Mouse (Mus musculus): ENCODE results near the gene Frmd4b. TPM values are rescaled to one million over a fixed set of nuclear protein-coding genes. Genes with fewer than 3 reads are reported as not detected.
"Not testable (repeated sequence)": the region's sequence is repeated elsewhere in the genome, so short reads cannot be mapped to it uniquely, and the experiment has no call there.

Frmd4b gene
- polyA plus RNA-seq, 1 experiment from 2014 or later = 46.3 TPM

GRCm38 (mm10) chr6:97266661-97267060 is 350.7 kb downstream of the Frmd4b start:
- Histone ChIP-seq H3K4me1 (no peaks in the 10 kb centered on the region), H3K27me3 (replicated peaks) (no peaks in the 10 kb centered on the region), H3K9me3 (no peaks in the 10 kb centered on the region), H3K9ac (no peak overlapping the region), H3K4me2 (replicated peaks) (no peak overlapping the region), H3K36me3 (no peaks in the 10 kb centered on the region), H3K4me3 (no peak overlapping the region), H3K27ac (no peak overlapping the region)
- 79% methylated on average over 4 of the region's 4 CpGs for WGBS
- ATAC-seq (ENCODE audit: low FRiP score, low read depth) = no peak

- H3K4me3 ChIP-seq = no peak overlapping the region
- 80% methylated on average over 3 of the region's 3 CpGs for WGBS
- H3K4me2 ChIP-seq (replicated peaks) = no peak overlapping the region
- no peak overlapping the region for H3K9ac ChIP-seq
- no peaks in the 10 kb centered on the region for H3K9me3 ChIP-seq
- no peaks in the 10 kb centered on the region for H3K4me1 ChIP-seq
- H3K27me3 ChIP-seq (replicated peaks) = no peaks in the 10 kb centered on the region
- ATAC-seq (ENCODE audit: low FRiP score, low read depth) = no peak
- no peak overlapping the region for H3K27ac ChIP-seq
- no peaks in the 10 kb centered on the region for H3K36me3 ChIP-seq
These were observed 351.6 kb downstream of the Frmd4b start for GRCm38 (mm10) chr6:97265705-97266104.

DNA sequence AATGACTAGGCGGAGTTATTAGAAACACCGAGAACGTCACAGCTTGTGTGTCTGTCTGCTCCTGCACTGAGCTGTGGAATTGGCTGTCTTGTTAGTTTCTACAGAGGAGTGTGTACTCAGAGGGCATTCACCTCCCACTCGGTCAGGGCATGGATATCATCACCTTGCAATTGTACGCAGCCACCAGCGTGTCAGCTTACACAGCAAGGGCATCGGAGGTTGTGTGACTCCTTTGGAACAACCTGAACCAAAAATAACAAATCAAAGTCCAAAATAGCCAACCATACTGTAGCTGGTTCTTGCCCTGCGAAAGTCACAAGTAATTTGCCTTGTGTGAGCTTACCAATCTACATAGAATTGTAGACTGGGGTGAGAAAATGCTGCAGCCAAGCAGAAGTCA is 352.1 kb downstream of the Frmd4b start:
- Histone ChIP-seq H3K27me3 (replicated peaks) (no peaks in the 10 kb centered on the region), H3K36me3 (no peaks in the 10 kb centered on the region), H3K9ac (no peak overlapping the region), H3K4me3 (no peak overlapping the region), H3K9me3 (no peaks in the 10 kb centered on the region), H3K27ac (no peak overlapping the region), H3K4me1 (no peaks in the 10 kb centered on the region), H3K4me2 (replicated peaks) (no peak overlapping the region)
- ATAC-seq (ENCODE audit: low FRiP score, low read depth) = no peak
- 84% methylated on average over 8 of the region's 8 CpGs for WGBS

GRCm38 (mm10) chr6:97263750-97264149 is 353.6 kb downstream of the Frmd4b start:
- H3K4me3 ChIP-seq; H3K27ac ChIP-seq; H3K4me1 ChIP-seq; H3K9me3 ChIP-seq; H3K36me3 ChIP-seq; ATAC-seq (ENCODE audit: low FRiP score, low read depth); H3K27me3 ChIP-seq (replicated peaks); H3K9ac ChIP-seq; H3K4me2 ChIP-seq (replicated peaks): not testable (repeated sequence)

- no peak overlapping the region for H3K4me3 ChIP-seq
- H3K27me3 ChIP-seq (replicated peaks) = no peaks in the 10 kb centered on the region
- no peaks in the 10 kb centered on the region for H3K36me3 ChIP-seq
- ATAC-seq (ENCODE audit: low FRiP score, low read depth) = no peak
- H3K4me1 ChIP-seq = no peaks in the 10 kb centered on the region
- H3K9me3 ChIP-seq = no peaks in the 10 kb centered on the region
- no peak overlapping the region for H3K4me2 ChIP-seq (replicated peaks)
- 49% methylated on average over 4 of the region's 4 CpGs for WGBS
- H3K27ac ChIP-seq = no peak overlapping the region
- no peak overlapping the region for H3K9ac ChIP-seq
These were observed 355.1 kb downstream of the Frmd4b start for GRCm38 (mm10) chr6:97262229-97262628.

- 96% methylated on average over 2 of the region's 2 CpGs for WGBS
- ATAC-seq (ENCODE audit: low FRiP score, low read depth) = not testable (repeated sequence)
These were observed 357.4 kb downstream of the Frmd4b start for GRCm38 (mm10) chr6:97259926-97260325.

GRCm38 (mm10) chr6:97258489-97258888 is 358.9 kb downstream of the Frmd4b start:
- no peaks in the 10 kb centered on the region for H3K4me1 ChIP-seq
- 89% methylated on average over 1 of the region's 1 CpGs for WGBS

More at GRCm38 (mm10) chr6:97259926-97260325, 357.4 kb downstream of the Frmd4b start:
- H3K4me2 ChIP-seq (replicated peaks); H3K27me3 ChIP-seq (replicated peaks); H3K4me3 ChIP-seq; H3K27ac ChIP-seq; H3K36me3 ChIP-seq; H3K4me1 ChIP-seq; H3K9me3 ChIP-seq; H3K9ac ChIP-seq: not testable (repeated sequence)

DNA sequence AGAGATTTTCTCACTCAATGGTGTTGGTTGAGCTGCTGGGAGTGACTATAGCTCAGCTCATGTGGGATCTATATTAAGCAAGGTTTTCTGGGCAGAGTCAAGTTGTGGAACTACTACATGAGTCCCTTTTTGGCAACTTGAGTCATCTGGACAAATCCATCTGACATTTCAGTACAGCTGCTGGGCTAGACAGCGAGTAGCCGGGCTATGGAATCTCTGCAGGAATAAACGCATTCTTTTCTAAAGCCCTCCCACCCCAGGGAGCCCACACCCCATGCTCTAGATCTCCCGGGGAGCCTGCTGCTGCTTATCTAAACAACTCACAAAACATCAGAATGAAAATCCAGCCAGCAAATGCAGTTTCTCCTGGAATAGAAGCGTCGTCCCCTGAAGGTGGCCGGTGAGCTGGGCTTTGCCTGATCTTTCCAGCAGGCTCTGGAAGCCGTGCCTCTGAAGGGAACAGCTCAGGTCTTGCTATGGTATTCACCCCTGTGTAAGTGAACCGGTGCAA is 364.6 kb downstream of the Frmd4b start, which contains the start of gene Lmod3:
TSS of gene Lmod3 (minus strand) at position 49 of the 511 bp plus-strand sequence.
- ATAC-seq (ENCODE audit: low FRiP score, low read depth) = no peak

More at GRCm38 (mm10) chr6:97258489-97258888, 358.9 kb downstream of the Frmd4b start:
- no peaks in the 10 kb centered on the region for H3K9me3 ChIP-seq
- H3K36me3 ChIP-seq = no peaks in the 10 kb centered on the region
- H3K9ac ChIP-seq = no peak overlapping the region
- H3K27me3 ChIP-seq (replicated peaks) = no peaks in the 10 kb centered on the region
- H3K27ac ChIP-seq = no peak overlapping the region
- no peak overlapping the region for H3K4me3 ChIP-seq
- no peak overlapping the region for H3K4me2 ChIP-seq (replicated peaks)
- ATAC-seq (ENCODE audit: low FRiP score, low read depth) = no peak

GRCm38 (mm10) chr6:97252086-97252485 is 365.3 kb downstream of the Frmd4b start:
- Histone ChIP-seq H3K9me3 (no peaks in the 10 kb centered on the region), H3K9ac (no peak overlapping the region), H3K36me3 (no peaks in the 10 kb centered on the region), H3K4me2 (replicated peaks) (no peak overlapping the region), H3K4me3 (no peak overlapping the region), H3K27ac (no peak overlapping the region), H3K27me3 (replicated peaks) (no peaks in the 10 kb centered on the region), H3K4me1 (no peaks in the 10 kb centered on the region)
- no peak for ATAC-seq (ENCODE audit: low FRiP score, low read depth)
- 72% methylated on average over 5 of the region's 5 CpGs for WGBS

More for the DNA sequence above, 364.6 kb downstream of the Frmd4b start, which contains the start of gene Lmod3:
- Histone ChIP-seq H3K27me3 (replicated peaks) (no peaks in the 10 kb centered on the region), H3K4me2 (replicated peaks) (no peak within 1 kb of the TSS), H3K9me3 (no peaks in the 10 kb centered on the region), H3K27ac (no peak within 1 kb of the TSS), H3K36me3 (no peaks in the 10 kb centered on the region), H3K4me3 (no peak within 1 kb of the TSS), H3K9ac (no peak within 1 kb of the TSS), H3K4me1 (no peaks in the 10 kb centered on the region)
- WGBS = 47% methylated on average over 9 of the region's 9 CpGs

GRCm38 (mm10) chr6:97250966-97251365 is 366.4 kb downstream of the Frmd4b start:
- Histone ChIP-seq H3K36me3 (no peaks in the 10 kb centered on the region), H3K4me1 (no peaks in the 10 kb centered on the region), H3K4me3 (no peak overlapping the region), H3K27me3 (replicated peaks) (no peaks in the 10 kb centered on the region), H3K27ac (no peak overlapping the region), H3K4me2 (replicated peaks) (no peak overlapping the region), H3K9ac (no peak overlapping the region), H3K9me3 (no peaks in the 10 kb centered on the region)
- ATAC-seq (ENCODE audit: low FRiP score, low read depth) = no peak
- WGBS = 46% methylated on average over 6 of the region's 6 CpGs

DNA sequence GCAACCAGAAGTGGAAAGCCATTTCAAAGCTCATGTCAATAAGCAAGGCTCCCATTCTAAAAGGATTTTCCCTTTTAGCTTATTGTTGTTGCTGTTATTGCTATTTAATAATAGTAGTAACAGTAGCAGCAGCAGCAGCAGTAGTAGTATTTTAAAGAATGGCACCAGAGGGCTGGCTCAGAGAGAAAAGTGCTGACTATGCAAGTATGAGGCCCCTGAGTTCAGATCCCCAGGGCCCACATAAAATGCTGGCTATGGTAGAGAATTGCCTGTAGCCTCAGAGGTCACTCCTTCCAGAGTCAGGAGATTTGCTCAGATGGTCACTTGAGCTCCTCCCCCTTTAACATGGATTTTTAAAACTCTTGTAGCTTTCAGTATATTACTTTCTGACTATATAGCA is 372.1 kb downstream of the Frmd4b start:
- Histone ChIP-seq H3K27ac (no peak overlapping the region), H3K9ac (no peak overlapping the region), H3K27me3 (replicated peaks) (no peaks in the 10 kb centered on the region), H3K9me3 (no peaks in the 10 kb centered on the region), H3K4me3 (no peak overlapping the region), H3K4me2 (replicated peaks) (no peak overlapping the region), H3K4me1 (no peaks in the 10 kb centered on the region), H3K36me3 (no peaks in the 10 kb centered on the region)
- ATAC-seq (ENCODE audit: low FRiP score, low read depth) = no peak

DNA sequence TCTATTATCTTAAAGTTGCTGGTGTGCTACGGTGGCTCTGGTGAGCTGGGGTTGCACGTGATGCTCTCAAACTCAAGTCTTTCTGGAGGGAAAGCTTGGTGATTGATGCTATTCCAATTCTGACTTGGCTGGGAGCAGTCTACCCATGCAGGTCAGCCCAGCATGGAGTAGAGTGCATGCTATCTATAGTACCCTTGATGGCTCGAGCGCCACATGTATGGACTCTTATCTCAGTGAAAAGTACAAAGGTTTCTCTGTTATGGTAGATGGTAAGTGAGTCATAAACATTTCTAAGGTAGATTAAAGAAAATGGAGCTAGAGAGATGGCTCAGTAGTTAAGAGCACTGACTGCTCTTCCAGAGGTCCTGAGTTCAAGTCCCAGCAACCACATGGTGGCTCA is 374.8 kb downstream of the Frmd4b start:
- no peak for ATAC-seq (ENCODE audit: low FRiP score, low read depth)
- H3K36me3 ChIP-seq = no peaks in the 10 kb centered on the region
- H3K4me2 ChIP-seq (replicated peaks) = no peak overlapping the region
- no peaks in the 10 kb centered on the region for H3K4me1 ChIP-seq
- WGBS = 90% methylated on average over 4 of the region's 4 CpGs
- H3K4me3 ChIP-seq = no peak overlapping the region
- H3K9me3 ChIP-seq = peaks cover 5% of the 10 kb centered on the region; the same call in 1 of the 2 replicates
- H3K9ac ChIP-seq = no peak overlapping the region
- H3K27me3 ChIP-seq (replicated peaks) = no peaks in the 10 kb centered on the region
- no peak overlapping the region for H3K27ac ChIP-seq

GRCm38 (mm10) chr6:97240092-97240491 is 377.2 kb downstream of the Frmd4b start:
- Histone ChIP-seq H3K36me3 (no peaks in the 10 kb centered on the region), H3K9ac (no peak overlapping the region), H3K27ac (no peak overlapping the region), H3K27me3 (replicated peaks) (no peaks in the 10 kb centered on the region), H3K4me1 (no peaks in the 10 kb centered on the region), H3K4me2 (replicated peaks) (no peak overlapping the region), H3K4me3 (no peak overlapping the region), H3K9me3 (peaks cover 5% of the 10 kb centered on the region; the same call in 1 of the 2 replicates)
- no peak for ATAC-seq (ENCODE audit: low FRiP score, low read depth)
- WGBS = 92% methylated on average over 5 of the region's 5 CpGs
